Mouse (Mus musculus) layer of hippocampus, adult 11-12 months (tissue): ENCODE data around the gene Gm3233.
"Not testable (repeated sequence)": the region's sequence is repeated elsewhere in the genome, so short reads cannot be mapped to it uniquely, and the experiment has no call there.

Experiments used
- DNase-seq: peaks from one replicate; pipeline ENCODE4 v3.0.0; 2022; ENCODE audit warnings: low spot score

Gm3233 gene

GRCm38 (mm10) chr10:77728280-77728679 is 31.2 kb downstream of the Gm3233 start:
- no peak for DNase-seq

- DNase-seq = no peak
Measured at GRCm38 (mm10) chr10:77726186-77726585, 33.3 kb downstream of the Gm3233 start, which contains the start of gene Gm10100. Gene Gm10100 (plus strand): TSS chr10:77726486.

GRCm38 (mm10) chr10:77724855-77725254 is 34.6 kb downstream of the Gm3233 start:
- no peak for DNase-seq

- not testable (repeated sequence) for DNase-seq
Measured at GRCm38 (mm10) chr10:77720299-77720698, 39.2 kb downstream of the Gm3233 start, which contains the start of gene Krtap12-1. Gene Krtap12-1 (plus strand): TSS chr10:77720599.

GRCm38 (mm10) chr10:77715507-77715906 is 44.0 kb downstream of the Gm3233 start, which contains the start of gene Gm10142:
Gene Gm10142 (plus strand): TSS chr10:77715807.
- no peak for DNase-seq

DNA sequence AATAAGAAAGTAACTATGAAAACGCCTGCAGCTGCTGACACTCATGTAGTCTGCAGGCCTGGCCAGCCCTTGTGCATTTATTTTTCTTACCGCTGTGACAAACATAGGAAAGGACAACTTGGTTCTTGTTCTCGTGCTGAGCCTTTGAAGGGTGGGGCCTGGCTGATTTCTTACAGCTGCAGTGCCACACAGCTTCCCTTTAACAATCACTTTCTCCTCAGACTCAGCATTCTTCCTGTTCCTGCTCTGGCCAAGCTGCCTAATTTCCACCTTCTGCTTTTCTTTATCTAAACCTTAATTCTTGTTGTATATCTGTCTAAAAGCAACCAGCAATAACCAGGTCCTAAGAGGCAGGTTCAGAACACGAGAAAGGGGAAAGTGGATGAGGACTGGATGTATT is 45.7 kb downstream of the Gm3233 start:
- no peak for DNase-seq

GRCm38 (mm10) chr10:77711157-77711556 is 48.3 kb downstream of the Gm3233 start, which contains the start of gene Gm10024:
Gene Gm10024 (plus strand): TSS chr10:77711457.
- not testable (repeated sequence) for DNase-seq

DNA sequence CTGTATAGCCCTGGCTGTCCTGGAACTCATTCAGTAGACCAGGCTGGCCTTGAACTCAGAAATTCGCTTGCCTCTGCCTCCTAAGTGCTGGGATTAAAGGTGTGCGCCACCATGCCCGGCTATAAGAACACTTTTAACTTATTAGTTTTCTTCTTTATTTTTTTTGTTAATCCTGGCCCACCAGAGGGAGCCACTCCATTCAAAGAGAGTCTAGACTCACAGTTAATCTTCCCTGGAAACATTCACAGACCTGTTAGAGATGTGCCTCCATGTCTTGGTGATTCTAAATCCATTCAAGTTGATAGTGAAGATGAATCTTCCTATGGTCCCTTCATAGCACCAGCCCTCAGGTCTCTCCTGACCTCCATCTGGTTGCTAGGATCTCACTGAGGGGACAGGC is 49.7 kb downstream of the Gm3233 start:
- no peak for DNase-seq
